Mouse (Mus musculus): ENCODE results near the gene Ifne.
"Not testable (repeated sequence)": the region's sequence is repeated elsewhere in the genome, so short reads cannot be mapped to it uniquely, and the experiment has no call there.

Gene Ifne

DNA sequence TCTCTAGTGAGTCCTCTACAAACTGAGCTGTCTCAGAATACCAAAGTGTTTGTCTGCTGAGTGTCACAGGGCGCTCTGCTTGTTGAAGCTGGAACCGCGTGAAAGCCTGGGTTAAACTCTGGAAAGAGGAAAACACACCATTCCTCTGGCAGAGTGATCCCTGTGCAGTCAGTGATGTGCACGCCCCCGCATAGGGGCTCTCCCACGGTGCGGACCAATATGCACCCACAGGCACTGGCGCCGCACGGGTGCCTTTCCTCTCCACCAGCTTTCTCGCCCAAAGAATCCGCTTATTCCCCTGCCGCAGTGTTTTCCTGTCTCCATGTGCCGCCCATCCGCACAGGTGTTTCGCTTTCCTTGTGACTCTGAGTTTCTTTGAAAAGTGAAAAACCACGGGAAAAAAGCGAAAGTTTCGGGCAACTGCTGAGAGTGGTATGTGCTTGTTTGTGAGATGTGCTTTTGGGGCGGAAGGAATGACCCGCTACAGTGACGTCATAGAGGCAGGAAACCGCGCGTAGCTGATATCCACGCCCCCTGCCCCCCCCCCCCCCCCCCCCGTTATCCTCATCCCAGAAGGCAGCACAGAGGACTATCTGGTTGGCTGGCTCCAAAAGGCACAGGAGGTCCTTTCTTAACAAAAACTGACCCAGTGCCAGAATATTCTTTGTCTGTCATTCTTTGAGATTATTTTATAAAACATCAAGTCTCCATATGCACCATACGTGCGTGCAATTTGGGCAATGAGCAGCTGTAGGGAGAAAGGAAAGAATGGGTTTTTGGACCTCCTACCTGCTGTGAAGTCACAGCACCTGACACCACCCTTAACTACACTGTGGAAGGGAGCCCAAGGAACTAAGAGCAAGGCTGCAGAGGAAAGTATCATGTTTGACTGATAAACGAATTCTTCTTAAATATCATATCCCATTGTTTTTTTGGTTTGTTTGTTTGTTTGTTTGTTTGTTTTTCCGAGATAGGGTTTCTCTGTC lies 11.8 kb downstream of the Ifne start:
- peak; percentile 68 for ATAC-seq (ENCODE audit: low TSS enrichment)

DNA sequence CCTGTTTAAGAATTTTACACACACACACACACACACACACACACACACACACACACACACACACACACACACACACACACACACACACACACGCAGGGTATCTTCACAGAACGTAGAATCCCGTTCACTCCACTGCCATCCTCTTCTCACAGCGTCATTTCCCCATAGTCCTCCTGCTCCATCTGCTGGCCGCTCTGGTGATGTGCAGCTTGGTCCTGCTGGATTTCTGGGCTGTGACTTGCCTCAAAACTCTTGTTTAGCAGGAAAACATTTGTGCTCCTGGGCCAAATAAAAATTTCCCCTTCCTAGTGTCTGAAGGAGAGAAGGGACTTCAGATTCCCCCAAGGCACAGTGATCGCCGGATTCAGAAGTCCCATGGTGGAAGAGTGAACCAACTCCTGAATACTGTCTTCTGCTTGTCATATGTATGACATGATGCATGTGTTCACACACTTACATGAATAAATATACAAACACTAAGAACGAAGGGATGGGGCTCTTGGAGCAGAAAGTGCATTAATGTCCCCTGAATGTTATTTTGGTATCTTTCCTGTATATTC lies 12.6 kb downstream of the Ifne start:
- peak; percentile 99 for ATAC-seq (ENCODE audit: low TSS enrichment)

DNA sequence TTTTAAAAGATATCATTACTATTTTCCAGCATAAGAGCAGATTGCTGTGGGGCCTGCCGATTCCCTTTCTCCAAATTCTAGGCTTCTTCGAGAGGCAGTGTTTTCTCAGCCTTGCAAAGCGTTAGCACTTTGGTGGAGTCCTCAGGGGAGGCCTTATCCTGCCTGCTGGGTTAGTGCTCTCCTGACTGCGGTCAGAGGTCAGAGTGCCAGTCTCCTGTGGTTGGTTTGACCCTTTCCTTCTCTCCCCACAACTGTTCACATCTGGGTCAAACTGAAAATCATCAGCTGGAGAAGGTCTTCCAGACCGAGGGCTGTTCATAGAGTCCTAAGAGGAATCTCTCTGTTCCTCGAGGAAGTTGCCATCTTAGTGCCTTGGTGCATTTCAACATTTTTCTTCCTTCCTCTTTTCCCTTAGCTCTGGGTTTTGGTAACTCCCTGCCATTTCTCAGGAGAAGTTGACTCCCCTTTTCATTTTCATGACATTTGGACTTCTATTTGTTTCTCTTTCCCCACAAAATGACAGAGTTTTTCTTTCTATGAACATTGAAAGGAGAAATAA lies 14.9 kb downstream of the Ifne start:
- ATAC-seq (ENCODE audit: low TSS enrichment) = no peak

DNA sequence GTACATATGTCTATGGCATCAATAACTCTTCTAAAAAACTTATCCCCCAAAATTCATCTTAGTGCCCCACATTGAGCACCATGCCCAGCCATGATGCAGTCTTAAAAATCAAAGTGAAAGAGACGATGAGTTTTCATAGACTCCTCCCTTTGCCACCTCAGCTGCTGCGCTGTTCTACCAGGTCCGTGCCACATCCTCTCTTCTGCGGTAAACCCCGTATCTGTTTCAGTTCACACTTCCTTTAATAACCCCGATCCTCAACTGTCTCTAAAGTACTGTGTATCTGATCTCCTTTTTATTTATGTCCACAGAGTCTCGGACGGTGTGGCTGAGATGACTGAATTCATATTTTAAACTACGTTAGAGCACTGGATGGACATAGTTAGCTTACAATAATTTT lies 15.4 kb downstream of the Ifne start:
- ATAC-seq (ENCODE audit: low TSS enrichment) = no peak

DNA sequence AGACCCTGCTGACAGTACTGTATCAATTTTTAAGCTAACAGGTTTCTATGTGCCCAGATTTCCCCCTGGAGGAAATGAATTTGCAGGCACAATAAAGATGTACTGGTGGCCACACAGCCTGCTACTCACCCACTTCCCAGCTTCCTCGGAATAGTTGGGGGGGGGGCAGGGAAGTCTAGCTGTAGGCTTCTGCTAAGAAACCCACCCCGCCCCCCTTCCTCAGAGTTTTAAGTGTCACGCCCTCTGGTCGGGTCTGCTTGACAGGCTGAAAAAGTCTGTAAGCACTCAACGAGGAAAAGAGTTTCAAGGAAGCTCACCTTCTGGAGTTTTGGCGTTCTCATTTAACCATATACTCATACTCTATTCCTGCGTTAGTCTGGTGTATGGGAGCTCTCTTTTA lies 16.7 kb downstream of the Ifne start:
- ATAC-seq (ENCODE audit: low TSS enrichment) = no peak

DNA sequence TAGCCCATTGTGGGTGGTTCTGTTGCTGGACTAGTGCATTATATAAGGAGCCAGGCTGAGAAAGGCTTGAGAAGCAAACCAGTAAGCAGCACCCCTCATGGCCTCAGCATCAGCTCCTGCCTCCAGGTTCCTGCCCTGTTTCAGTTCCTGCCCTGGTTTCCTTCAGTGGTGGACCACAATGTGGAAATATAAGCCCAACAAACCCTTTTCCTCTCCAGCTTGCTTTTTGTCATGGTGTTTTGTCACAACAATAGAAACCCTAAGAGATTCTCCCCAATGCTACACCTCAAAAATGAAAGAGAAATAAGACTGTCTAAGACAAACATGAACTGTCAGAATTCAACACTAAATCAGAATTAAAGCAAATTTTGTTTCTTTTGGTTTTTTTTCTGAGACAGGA lies 20.8 kb downstream of the Ifne start:
- ATAC-seq (ENCODE audit: low TSS enrichment) = no peak

DNA sequence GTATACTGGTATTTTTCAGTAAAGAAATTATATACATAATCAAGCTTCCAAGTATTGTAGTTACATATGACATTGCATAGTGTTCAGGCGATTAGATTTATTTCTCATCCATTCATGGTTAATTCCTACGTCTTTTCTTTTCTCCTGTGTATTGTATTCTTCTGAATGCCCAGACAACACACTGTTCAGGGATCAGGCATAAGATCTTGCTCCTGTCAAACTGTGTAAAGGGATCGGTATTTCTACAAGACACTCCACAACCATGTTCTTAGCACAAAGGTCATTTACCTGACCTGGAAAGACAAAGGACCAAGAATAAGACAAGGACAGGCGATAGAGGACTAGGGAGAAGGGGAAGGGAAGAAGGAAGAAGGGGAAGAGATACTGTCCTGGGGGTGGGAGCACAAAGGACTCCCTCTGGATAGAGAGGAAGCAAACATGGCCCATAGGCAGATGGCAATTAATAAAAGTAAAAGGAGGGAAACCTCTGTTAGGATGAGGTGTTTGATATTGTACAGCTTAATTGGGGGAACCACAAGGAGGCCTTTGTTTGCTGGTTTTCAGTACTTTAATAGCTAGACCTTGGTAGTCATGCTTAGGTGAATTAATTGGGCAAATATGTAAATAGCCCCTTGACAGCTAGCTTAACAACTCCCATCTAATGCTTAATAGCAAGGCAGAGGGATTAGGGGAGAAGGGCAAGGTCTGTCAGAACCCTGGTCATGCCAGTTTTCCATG lies 28.8 kb downstream of the Ifne start:
- no peak for ATAC-seq (ENCODE audit: low TSS enrichment)

DNA sequence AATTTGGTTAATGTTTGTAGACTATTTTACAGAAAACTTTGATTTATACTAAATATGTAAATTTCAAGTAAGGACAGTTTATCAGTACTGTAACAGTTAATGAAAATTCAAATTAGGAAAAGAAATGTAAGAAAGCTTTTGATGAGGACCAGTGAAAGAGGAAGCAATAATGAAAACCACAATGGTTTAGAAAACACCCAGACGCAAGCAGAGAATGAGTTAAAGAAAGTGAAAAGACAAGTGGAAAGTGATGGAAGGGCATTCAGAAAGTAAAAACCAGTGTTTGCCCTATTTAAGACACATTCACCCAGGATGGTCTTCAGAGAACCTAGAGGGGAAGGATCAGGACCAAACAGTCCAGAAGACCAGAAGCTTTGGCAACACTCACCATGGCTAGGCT lies 30.3 kb downstream of the Ifne start, which contains the start of gene Ifna1:
Gene Ifna1, plus strand, starts transcription at position 390 of the 400 bp plus-strand sequence.
- no peak for ATAC-seq (ENCODE audit: low TSS enrichment)

DNA sequence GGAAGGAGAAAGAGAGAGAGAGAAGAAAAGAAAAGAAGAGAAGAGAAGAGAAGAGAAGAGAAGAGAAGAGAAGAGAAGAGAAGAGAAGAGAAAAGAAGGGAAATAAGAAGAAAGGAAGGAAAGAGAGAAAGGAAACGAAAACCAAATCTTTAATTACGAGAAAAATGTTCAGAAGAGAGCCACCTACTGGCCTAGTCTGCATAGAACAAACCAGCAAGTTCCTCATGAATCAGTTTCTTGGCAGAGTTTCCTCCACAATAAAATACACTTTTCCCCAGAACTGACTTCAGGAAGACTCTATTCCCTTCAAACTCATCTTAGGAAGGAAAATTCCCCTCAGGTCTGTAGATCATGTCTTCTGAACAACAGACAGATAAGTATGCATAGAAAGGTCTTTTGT lies 34.7 kb downstream of the Ifne start:
- peak; percentile 62 for ATAC-seq (ENCODE audit: low TSS enrichment)

DNA sequence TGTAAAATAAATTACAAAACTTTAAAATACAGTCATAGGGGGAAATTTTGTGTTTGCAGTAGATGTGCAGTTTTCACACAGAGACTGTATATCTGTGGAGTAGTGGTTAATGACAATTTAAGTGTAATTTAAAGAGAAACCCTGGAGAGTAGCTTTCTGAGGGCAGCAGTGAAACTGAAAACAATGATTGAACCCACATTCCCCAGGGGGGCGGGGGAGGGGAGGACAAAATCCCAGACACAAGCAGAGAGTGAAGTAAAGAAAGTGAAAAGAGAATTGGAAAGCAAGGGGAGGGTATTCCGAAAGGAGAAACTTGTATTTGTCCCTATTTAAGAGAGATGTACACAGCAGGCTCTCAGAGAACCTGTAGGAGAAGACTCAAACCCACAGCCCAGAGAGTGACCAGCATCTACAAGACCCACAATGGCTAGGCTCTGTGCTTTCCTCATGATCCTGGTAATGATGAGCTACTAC lies 38.5 kb downstream of the Ifne start, which contains the start of gene Ifna4:
Gene Ifna4, plus strand, starts transcription at position 424 of the 474 bp plus-strand sequence.
- no peak for ATAC-seq (ENCODE audit: low TSS enrichment)

DNA sequence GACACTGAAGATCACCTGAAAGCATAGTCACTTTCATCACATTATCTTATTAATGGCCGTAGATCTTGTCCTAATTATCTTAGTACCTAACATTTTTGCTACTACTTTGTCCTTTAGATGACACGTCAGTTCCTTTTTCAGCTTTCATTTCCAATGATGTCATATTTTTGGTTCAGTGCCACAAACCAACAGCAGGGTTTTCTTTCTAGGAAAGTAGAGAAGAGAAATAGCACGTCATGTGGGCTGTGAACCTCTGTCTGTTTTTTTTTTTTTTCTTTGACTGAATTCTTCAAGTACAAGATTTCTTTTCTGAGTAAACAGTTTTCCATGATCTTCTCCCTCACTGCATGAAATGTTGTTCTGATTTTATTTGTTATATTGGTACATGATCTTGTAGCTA lies 39.9 kb downstream of the Ifne start:
- no peak for ATAC-seq (ENCODE audit: low TSS enrichment)

DNA sequence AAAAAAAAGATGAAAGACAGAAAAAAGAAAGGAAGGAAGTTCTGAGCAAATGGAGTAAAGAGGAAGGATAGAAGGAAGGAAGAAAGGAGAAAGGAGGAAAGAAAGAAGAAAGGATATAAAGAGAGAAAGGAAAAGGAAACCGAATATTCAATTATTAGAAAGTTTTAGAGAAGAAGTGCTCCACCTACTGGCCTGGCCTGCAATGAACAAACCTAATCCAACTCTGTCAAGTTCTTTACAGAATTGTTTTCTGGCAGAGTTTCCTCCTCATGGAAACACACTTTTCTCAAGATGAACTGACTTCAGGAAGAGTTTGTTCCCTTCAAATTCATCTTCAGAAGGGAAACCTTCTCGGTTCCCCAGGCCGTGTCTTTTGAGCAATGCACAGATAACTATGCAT lies 41.2 kb downstream of the Ifne start:
- peak; percentile 57; the same call in 1 of the 2 replicates for ATAC-seq (ENCODE audit: low TSS enrichment)

DNA sequence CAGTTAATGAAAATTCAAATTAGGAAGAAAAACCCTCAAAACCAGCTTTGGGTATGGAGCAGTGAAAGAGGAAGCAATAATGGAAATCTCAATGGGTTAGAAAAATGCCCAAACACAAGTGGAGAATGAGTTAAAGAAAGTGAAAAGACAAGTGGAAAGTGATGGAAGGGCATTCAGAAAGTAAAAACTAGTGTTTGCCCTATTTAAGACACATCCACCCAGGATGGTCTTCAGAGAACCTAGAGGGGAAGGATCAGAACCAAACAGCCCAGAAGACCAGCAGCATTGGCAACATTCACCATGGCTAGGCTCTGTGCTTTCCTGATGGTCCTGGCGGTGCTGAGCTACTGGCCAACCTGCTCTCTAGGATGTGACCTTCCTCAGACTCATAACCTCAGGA lies 44.8 kb downstream of the Ifne start, which contains the start of gene Ifna5:
Gene Ifna5, plus strand, starts transcription at position 301 of the 400 bp plus-strand sequence.
- not testable (repeated sequence) for ATAC-seq (ENCODE audit: low TSS enrichment)

DNA sequence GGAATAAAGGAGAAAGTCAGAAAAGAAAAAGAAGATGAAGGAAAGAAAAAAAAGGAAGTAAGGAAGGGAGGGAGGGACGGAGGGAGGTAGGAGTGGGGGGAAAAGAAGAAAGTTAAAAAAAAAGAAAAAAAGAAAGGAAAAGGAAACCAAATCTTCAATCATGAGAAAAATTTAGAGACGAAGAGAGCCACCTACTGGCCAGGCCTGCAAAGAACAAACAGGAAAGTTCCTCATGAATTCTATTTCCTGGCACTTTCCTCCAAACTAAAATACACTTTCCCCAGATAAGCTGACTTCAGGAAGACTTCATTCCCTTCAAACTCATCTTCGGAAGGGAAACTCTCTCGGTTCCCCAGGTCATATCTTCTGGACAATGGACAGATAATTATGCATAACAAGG lies 49.5 kb downstream of the Ifne start:
- ATAC-seq (ENCODE audit: low TSS enrichment) = peak; percentile 67; the same call in 1 of the 2 replicates
